Mouse (Mus musculus): ENCODE measurements at regions not wholly inside any gene's neighbourhood (a gene's known extent, or its start where the extent isn't known, plus 50 kb on each side); places are given as distances from the start of the nearest gene placed in this dataset.

GRCm38 (mm10) chr1:40907813-40908212 is 102.4 kb downstream of the Tmem182 start:
- DNase-seq (ENCODE audit: extremely low spot score in 1 of 2, low spot score in 1 of 2): no peak

- DNase-seq (ENCODE audit: extremely low spot score in 1 of 2, low spot score in 1 of 2): no peak
Observed at GRCm38 (mm10) chr1:40913591-40913990, 108.2 kb downstream of the Tmem182 start.

DNA sequence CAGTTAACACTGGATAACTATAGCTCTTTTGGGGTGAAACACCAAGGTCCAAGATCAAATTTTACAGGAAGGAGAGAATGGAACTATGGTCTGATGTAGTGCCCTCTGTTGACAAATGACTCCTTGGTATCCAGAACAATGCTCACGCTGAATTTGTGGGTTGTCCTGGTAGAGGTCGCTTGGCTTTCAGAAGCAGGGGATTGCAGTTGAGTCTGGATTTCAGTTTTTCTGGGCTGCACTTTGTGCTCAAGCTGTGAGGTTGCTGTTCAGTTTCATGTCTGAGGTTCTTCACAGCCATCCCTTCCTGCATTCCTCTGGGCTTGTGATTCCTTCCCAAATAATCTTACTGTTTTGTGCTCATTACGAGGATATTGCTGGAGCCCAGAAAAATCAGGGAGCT is 118.9 kb downstream of the Tmem182 start:
- DNase-seq (ENCODE audit: extremely low spot score in 1 of 2, low spot score in 1 of 2): no peak

DNA sequence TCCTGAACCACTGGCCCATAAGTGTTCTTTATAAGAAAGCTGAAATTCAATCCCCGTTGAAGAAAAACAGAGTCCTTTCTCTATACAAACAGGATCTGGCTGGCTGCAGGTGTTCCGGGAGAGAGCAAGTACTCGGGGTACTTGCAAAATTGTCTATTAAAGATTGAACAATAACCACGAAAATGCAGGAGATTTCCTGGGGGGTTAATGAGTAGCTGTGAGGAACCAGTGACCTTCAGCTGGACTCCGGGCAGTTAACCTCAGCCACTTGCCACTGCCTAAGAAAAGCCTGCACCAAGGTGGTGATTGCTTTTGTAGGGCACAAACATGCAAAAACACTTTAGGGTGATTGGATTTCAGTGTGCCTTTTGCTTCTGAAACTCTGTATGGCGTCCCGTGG is 119.4 kb downstream of the Tmem182 start:
- no peak for DNase-seq (ENCODE audit: extremely low spot score in 1 of 2, low spot score in 1 of 2)

GRCm38 (mm10) chr1:40931374-40931773 is 126.0 kb downstream of the Tmem182 start:
- DNase-seq (ENCODE audit: extremely low spot score in 1 of 2, low spot score in 1 of 2): no peak

DNA sequence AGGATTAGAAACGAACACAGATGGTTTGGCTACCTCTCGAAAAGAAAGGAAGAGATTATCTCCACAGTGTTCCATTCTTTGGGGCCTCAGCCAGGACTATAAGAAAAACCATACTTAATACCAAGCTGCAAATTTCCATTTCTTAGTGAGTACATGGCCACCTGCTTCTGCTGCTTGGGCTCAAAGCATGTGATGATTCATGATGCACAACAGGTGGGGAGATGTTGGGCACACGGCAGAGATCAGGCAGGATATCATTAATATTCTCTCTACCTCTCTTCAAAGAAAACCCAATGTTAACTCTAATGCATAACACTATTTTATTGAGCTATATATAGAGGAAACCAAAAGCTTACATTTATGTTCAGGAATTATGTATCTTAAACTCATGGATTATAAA is 131.3 kb downstream of the Tmem182 start:
- DNase-seq (ENCODE audit: extremely low spot score in 1 of 2, low spot score in 1 of 2): no peak

DNA sequence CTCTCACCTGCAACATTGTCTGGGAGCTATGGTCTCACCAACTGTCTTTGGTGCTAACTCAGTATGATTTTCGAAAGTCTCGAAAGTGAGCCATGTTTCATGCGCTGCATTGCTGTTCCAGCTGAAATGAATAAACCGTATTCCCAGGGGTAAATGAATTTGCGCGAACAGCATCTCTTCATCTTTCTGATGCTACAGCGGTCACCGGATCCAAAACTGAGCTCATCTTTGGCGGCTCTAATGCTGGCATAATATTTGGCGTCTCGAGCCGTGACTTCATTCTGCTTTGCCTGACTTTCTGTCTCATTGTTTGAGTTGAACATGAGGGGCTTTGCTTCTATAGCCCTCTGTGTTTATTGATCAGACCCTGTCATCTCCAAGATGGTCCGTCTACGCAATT is 137.3 kb downstream of the Tmem182 start:
- no peak for DNase-seq (ENCODE audit: extremely low spot score in 1 of 2, low spot score in 1 of 2)

- no peak for DNase-seq (ENCODE audit: extremely low spot score in 1 of 2, low spot score in 1 of 2)
Observed at GRCm38 (mm10) chr1:40943165-40943564, 137.8 kb downstream of the Tmem182 start.

DNA sequence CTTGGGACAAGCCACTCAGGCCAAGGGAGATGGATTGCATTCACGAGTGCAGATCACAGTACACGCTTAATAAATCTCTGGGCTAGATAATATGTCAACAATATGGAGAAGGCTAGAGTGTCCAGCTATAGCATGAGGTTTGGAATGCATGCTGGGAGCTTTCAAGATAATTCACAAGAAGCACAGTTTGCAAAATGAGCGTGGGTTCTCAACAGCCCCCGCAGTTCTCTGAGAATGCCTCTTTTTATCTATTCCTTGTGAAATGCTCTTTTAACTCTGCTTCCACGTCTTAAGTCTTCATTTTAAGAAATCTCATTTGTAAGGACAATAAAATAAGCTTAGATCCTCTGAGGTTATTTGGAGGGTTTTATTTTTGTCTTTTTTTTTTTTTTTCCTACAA is 145.2 kb downstream of the Tmem182 start:
- DNase-seq (ENCODE audit: extremely low spot score in 1 of 2, low spot score in 1 of 2): peak; percentile 25 to 61

- no peak for DNase-seq (ENCODE audit: extremely low spot score in 1 of 2, low spot score in 1 of 2)
Observed at GRCm38 (mm10) chr1:40954720-40955163, 149.3 kb downstream of the Tmem182 start.

DNA sequence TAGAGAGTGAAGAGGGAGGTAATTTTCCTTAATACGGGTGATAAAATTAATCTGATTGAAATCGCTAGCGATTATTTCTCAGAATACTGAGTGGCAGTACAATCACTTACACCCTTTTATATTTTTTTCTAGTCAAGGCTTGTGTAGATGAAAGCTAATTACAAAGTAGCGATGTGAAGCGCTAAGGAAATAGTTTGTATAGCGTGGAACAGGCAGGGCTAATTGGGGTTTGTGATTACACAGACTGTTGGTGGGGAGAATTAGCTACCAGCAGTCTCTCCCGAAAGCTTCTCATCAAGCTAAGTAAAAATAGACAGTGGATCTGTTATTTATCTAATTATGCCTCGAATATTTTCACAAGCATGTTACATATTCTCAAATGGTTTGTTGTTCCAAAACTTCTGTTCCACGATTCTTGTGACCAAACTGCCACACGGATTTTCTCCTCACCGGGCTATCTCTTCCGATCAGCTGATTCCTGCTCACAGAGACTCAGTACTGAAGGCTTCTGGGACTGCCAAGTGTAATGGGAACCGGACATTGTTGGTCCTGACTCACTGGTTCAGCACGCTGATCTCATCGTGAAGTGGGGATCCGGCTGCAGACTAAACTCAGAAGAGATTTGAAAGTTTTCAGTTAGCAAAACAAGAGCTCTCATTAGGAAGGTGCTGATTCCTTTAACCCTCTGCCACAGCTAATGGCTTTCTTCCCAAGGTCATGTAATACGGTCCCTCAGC is 162.5 kb downstream of the Tmem182 start:
- no peak for DNase-seq (ENCODE audit: extremely low spot score in 1 of 2, low spot score in 1 of 2)

GRCm38 (mm10) chr1:40983762-40984161 is 178.4 kb downstream of the Tmem182 start:
- DNase-seq (ENCODE audit: extremely low spot score in 1 of 2, low spot score in 1 of 2): no peak

DNA sequence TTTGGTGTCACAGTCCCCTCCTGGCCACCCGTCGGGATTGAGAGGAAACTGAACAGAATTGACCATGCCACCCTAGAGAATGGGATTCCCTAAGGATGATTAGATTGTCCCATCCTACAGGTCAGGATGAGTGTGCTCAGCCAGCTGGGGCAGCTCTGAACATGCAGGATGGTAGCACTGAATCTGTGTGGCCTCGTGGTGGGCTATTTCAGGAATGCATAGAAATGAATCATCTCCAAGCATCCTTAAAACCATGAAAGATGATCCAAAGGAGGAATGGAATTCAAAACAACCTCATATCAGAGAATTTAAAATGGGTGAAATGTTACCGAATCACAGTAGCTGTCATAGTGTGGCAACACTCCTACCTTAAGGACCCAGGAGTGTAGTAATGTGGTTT is 187.9 kb downstream of the Tmem182 start:
- no peak for DNase-seq (ENCODE audit: extremely low spot score in 1 of 2, low spot score in 1 of 2)

DNA sequence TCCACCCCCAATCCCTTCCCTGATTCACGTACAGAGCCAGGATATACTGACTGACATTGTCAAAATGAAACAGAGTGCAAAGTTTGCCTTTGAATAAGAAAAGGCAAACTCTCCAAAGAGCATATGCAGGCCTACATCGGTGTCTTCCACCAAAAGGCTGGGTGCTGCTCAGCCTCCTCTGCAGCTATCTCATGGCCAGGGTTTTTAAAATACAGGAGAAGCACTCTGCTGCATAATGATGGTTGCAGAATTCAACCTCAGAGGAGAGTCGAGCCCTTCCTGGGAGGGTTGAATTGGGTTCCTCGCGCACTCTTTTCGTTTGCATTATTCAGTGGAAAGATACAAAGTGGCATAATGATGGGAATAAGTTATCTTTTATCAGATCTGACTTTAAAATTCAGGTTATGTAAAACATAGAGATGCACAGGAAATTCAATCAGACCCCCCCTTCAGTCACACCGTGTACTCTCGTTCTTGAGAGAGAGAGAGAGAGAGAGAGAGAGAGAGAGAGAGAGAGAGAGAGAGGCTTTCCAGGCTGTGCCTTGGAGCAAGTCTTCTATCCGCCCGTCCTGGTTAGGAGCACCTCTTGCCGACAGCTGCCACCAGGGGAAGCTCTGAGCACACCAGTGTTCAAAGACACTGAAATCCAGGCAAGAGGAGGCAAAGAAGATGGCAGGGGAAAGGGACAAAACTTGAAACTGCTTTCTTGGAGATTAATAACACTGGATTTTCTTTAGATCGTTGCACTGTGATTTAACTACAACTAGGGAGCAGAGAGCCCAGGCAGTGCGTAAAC is 196.0 kb downstream of the Tmem182 start:
- DNase-seq (ENCODE audit: extremely low spot score in 1 of 2, low spot score in 1 of 2): peak; percentile 38 to 78

DNA sequence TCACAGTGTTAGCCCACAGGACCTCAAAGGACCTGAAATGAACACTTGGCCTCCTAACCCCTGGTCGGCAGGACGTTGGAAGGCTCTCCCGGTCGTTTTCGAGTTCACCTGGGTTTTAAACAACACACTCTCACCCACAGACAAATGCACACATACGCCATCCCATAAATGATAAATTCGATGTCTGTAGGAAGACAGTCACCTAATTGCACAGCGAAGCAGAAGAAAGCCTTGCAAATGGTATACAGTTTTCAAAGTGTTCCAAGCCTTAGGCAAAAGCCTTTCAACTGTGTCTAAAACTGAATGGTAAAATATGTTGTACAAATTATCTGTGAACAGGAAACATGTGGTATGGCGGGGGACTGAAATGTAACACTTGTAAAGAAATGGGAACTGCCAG is 196.6 kb downstream of the Tmem182 start:
- peak in 1 of 2 experiments; percentile 4 for DNase-seq (ENCODE audit: extremely low spot score in 1 of 2, low spot score in 1 of 2)

GRCm38 (mm10) chr1:41026943-41027342 is 221.5 kb downstream of the Tmem182 start:
- DNase-seq (ENCODE audit: extremely low spot score in 1 of 2, low spot score in 1 of 2): no peak

DNA sequence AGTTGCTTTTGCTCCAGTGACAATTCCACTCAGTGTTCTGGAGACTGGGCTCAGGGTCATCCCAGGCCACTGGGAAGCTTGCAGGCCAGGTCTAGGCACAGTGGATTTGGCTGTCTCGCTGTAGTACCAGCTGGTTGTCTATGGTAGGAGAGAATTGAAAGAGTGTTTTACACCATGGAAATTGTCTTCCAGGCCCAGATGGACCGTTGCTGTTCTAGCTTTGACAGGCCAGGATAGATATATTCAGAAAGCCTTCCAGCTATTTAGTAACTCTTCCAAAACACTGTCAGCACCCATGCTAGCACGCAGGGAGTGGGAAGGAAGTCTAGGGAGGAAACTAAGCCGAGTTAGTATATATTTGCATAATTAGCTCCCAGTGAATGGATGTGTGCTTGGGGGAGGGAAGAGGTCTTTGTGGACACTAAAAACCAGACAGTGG is 222.2 kb downstream of the Tmem182 start:
- peak; percentile 74 to 79 for DNase-seq (ENCODE audit: extremely low spot score in 1 of 2, low spot score in 1 of 2)

DNA sequence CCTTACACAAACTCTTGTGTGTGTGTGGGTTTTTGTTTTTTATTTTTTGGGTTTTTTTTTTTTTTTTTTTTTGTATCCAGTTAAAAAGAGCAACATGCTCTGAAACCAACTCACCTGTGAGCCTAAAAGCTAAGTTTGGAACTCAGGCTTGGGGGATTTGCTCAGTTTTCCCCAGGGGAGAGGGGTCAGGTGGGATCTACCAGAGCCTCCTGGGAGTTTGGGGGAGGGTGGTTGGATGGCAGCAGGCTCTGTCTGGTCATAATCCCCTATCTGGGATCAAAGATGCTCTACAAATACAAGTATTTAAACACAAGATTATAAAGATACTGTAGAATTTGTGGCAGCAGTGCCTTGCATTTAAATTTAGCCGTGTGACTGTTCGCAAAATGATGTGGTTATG is 222.6 kb downstream of the Tmem182 start:
- DNase-seq (ENCODE audit: extremely low spot score in 1 of 2, low spot score in 1 of 2): peak in 1 of 2 experiments; percentile 39

DNA sequence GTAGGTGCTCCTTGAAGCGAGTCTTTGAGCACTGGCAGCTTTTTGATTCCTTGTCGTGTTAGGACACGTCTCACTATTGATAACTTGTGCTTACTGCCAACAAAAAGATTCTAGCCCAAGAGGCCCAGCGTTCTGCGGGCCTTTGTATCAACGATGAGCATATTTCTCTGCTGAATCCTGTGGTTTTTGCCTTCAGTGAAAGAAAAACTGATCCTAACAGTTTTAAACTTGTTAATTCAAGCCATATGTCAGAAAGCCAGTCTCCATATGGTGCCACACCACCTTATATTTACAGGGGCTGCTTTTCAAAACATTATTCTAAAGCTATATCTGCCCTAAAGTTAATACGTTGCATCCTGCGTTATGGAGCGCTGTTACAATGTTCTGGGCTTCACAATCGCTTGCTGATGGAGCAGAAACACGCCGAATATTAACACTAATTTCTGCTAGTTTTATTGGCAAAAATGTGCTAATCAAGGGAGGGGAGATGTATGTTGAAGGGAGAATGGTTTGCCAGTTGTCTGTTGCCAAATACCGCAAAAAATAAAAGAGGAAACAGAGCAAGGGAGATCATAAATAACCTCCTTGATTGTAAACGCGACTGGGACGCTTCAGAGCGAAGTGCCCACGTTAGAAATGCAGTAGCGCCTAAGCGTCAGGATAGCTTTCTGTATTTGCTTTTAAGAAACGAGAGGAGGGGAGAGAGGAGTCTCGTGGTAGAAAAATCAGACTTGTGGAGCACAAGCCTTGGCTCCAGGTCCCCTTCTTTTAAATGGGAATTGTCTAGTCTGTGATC is 229.9 kb downstream of the Tmem182 start:
- peak in 1 of 2 experiments; percentile 31 for DNase-seq (ENCODE audit: extremely low spot score in 1 of 2, low spot score in 1 of 2)

DNA sequence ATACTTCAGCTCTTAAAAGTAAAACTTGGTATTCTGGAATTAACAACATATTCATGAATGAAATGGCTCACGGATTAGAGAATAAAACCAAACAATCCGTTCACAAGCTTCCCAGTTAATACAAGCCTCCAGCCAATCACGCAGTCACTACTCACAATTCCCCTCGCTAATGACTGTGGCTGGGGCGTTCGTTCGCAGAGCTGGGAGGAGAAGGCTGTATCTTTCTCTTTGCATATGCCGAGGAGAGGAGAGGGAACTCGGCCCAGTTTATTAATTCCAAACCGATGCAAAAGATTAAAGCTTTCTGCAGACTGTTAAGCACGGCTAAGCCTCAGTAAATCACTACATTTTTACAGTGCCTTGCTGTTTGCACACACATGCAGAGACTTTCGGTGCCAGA is 231.5 kb downstream of the Tmem182 start:
- DNase-seq (ENCODE audit: extremely low spot score in 1 of 2, low spot score in 1 of 2): peak in 1 of 2 experiments; percentile 10

DNA sequence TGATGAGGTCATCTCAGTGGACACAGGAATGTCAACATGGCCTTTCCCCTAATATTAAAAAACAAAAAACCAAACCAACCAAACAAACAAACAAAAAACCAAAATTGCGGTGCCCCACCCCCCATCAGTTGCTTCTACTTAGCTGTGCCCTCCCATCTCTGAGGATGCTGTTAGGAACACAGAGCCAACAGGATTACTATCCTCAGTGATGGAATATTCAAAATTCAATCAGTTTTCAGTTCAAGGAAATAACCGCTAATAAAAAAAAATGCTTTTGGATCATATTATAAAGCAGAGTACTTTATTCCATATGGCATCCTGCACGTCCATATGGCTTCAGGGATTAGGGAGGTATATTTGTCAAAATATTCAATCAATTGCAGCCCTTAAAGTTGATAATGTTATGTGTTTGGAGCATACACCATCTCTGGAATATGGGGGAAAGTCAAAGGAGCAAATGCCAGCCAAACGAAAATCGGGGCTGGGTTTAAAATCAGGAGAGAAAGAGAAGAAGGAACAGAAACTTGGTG is 249.1 kb downstream of the Tmem182 start:
- no peak for DNase-seq (ENCODE audit: extremely low spot score in 1 of 2, low spot score in 1 of 2)

Data from frontal cortex, adult 2 months (tissue).